Mouse (Mus musculus) cerebellum, adult 8-10 months (tissue): ENCODE measurements around the gene Olfr263.

Experiments used
- DNase-seq: peaks from one replicate; pipeline ENCODE4 v3.0.0; 2022

Gene Olfr263

GRCm38 (mm10) chr13:21170431-21171155 is 41.2 kb downstream of the Olfr263 start:
- DNase-seq, result no peak

GRCm38 (mm10) chr13:21171156-21171530 is 41.7 kb downstream of the Olfr263 start:
- DNase-seq, result peak; percentile 21

- peak; percentile 23 for DNase-seq
These were observed 42.2 kb downstream of the Olfr263 start for GRCm38 (mm10) chr13:21171600-21172150.

- peak; percentile 75 for DNase-seq
These were observed 43.0 kb downstream of the Olfr263 start for GRCm38 (mm10) chr13:21172241-21173027.

GRCm38 (mm10) chr13:21173072-21173471 is 43.6 kb downstream of the Olfr263 start:
- DNase-seq, result peak; percentile 61

- no peak for DNase-seq
These were observed 47.3 kb downstream of the Olfr263 start for GRCm38 (mm10) chr13:21176733-21177132.

- no peak for DNase-seq
These were observed 48.2 kb downstream of the Olfr263 start for GRCm38 (mm10) chr13:21177657-21178056.

- no peak for DNase-seq
These were observed 48.9 kb downstream of the Olfr263 start for GRCm38 (mm10) chr13:21178364-21178763.

GRCm38 (mm10) chr13:21179367-21179723 is 49.9 kb downstream of the Olfr263 start, which contains the start of gene Trim27:
TSS of gene Trim27 (plus strand) at chr13:21179445.
- no peak for DNase-seq

GRCm38 (mm10) chr13:21179724-21180550 is 50.5 kb downstream of the Olfr263 start:
- DNase-seq, result peak; percentile 83

- DNase-seq, result peak; percentile 53
These were observed 51.4 kb downstream of the Olfr263 start for GRCm38 (mm10) chr13:21180551-21181530.

- no peak for DNase-seq
These were observed 52.6 kb downstream of the Olfr263 start for GRCm38 (mm10) chr13:21181996-21182395.

- DNase-seq, result no peak
These were observed 53.6 kb downstream of the Olfr263 start for GRCm38 (mm10) chr13:21183066-21183465.

GRCm38 (mm10) chr13:21183661-21184060 is 54.2 kb downstream of the Olfr263 start:
- DNase-seq, result no peak

GRCm38 (mm10) chr13:21185521-21185920 is 56.1 kb downstream of the Olfr263 start:
- no peak for DNase-seq
